Mouse (Mus musculus) bone marrow, adult 2 months (tissue): ENCODE results near the gene Timp4.

Source experiments
- CTCF ChIP-seq: fragments of 200-500 bp; IDR thresholded peaks from 2 replicates; pipeline ENCODE4 v1.5.1; 2011; ENCODE audit warnings: low read length, control low read depth; ENCODE audit not compliant: control insufficient read depth, insufficient read depth
- POLR2A ChIP-seq: fragments of 200-500 bp; IDR thresholded peaks from 2 replicates; pipeline ENCODE4 v1.6.1; 2011; ENCODE audit warnings: low read depth, mild to moderate bottlenecking, control low read depth, low read length, borderline replicate concordance; ENCODE audit not compliant: control insufficient read depth

DNA sequence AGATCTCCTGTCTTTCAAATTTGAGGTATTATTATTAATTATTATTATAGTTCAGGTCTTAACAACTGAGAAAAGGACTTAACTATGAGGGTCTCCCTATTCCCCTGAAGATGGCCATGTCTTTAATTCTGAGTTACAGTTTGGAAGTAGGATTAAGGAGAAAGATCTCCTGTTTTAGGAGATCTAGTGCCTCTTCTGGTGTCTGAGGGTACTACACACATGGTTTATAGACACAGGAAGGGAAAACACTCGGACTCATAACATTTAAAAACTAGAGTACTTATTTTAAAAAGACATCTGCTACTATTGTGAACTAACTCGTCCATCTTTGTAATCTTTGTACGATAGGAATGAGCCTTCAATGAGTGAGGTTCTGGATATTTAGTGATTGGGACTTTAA lies 49.0 kb downstream of the Timp4 start:
- TF ChIP-seq POLR2A, result no peak
- TF ChIP-seq CTCF, result no peak
